Mouse (Mus musculus) hindbrain, embryonic 11.5 days (tissue): ENCODE results near the gene Mff. TPM values are rescaled to one million over a fixed set of nuclear protein-coding genes. Genes with fewer than 3 reads are reported as not detected.

Experiments used
- ATAC-seq: fragments of 200-750 bp; cut with Nextera tagmentation; 2 replicates; pipeline ENCODE4 v1.8.0; 2017; ENCODE audit warnings: mild to moderate bottlenecking, moderate TSS enrichment, moderate library complexity; ENCODE audit not compliant: low FRiP score
- DNase-seq: peaks from one replicate; pipeline ENCODE4 v3.0.0-alpha.2; 2015; ENCODE audit warnings: low spot score
- H3K27ac ChIP-seq: fragments of 300-500 bp; sonication (generic); 2 replicates; pipeline ENCODE4 v1.5.1; 2014; ENCODE audit warnings: mild to moderate bottlenecking, low read depth, low read length
- H3K27me3 ChIP-seq: fragments of 300-500 bp; sonication (generic); 2 replicates; pipeline ENCODE4 v1.6.1; 2014; ENCODE audit warnings: mild to moderate bottlenecking, low read length, moderate library complexity, mixed read lengths; ENCODE audit not compliant: control insufficient read depth, insufficient read depth
- H3K36me3 ChIP-seq: fragments of 300-500 bp; sonication (generic); 2 replicates; pipeline ENCODE4 v1.6.1; 2014; ENCODE audit warnings: mild to moderate bottlenecking, low read length, moderate library complexity, mixed read lengths; ENCODE audit not compliant: control insufficient read depth, insufficient read depth
- H3K4me1 ChIP-seq: fragments of 300-500 bp; sonication (generic); replicated peaks from 2 replicates; pipeline ENCODE4 v1.6.1; 2014; ENCODE audit warnings: low read length, mixed read lengths; ENCODE audit not compliant: control insufficient read depth, insufficient read depth
- H3K4me2 ChIP-seq: fragments of 300-500 bp; sonication (generic); replicated peaks from 2 replicates; pipeline ENCODE4 v1.6.1; 2014; ENCODE audit warnings: mild to moderate bottlenecking, low read depth, low read length
- H3K4me3 ChIP-seq: fragments of 300-500 bp; sonication (generic); 2 replicates; pipeline ENCODE4 v1.5.1; 2014; ENCODE audit warnings: low read depth, low read length
- H3K9ac ChIP-seq: fragments of 300-500 bp; sonication (generic); 2 replicates; pipeline ENCODE4 v1.6.1; 2014; ENCODE audit warnings: low read depth, low read length
- H3K9me3 ChIP-seq: fragments of 300-500 bp; sonication (generic); 2 replicates; pipeline ENCODE4 v1.6.1; 2016; ENCODE audit warnings: low read length; ENCODE audit not compliant: control insufficient read depth
- WGBS: fragments of 180-500 bp; shearing (Covaris S2); extraction: QIAGEN DNeasy Blood & Tissue Kit; methylation state at CpG from one replicate; pipeline ENCODE4 v1.1.7; 2014; 5-methylcytosine and 5-hydroxymethylcytosine counted together
- polyA plus RNA-seq: library from polyadenylated mRNA; unstranded; fragments of >200 nt; fragmentation: Nextera tagmentation; extraction: Ambion mirVana; gene quantifications from 2 replicates; pipeline ENCODE4 v1.2.1, GENCODE M21; 2014

Gene Mff
- polyA plus RNA-seq = 279 and 298 TPM in 2 replicates

GRCm38 (mm10) chr1:82724339-82725025, at the start of gene Mff:
Gene Mff (plus strand): TSS chr1:82724890.
- 11% methylated on average over 38 of the region's 38 CpGs for WGBS
- 0 out of 2 replicates have a peak, but pooled peaks cover 2% of the 10 kb centered on the region for H3K4me1 ChIP-seq

DNA sequence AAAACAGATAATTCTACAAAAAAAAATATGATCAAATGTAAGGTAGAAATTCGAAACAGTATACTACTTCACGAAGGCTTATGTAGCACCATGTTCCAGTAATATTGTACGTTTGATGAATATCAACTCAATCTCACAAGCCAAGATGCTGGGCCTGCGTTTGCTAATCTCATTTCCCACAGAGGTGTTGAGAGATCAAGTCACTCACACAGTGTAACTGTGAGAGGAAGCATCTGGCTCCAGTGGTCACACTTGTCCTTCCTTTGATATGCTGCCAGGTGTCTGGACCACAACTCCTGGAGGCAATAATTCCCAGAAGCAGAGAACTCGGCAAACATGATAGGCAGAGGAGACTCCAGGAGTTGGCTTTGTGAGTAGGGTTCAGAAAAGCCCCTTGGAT, 38.4 kb upstream of the Mff start:
- Histone ChIP-seq H3K27ac (no peak overlapping the region), H3K4me2 (no peak overlapping the region)
- WGBS = 84% methylated on average over 5 of the region's 5 CpGs

More at GRCm38 (mm10) chr1:82724339-82725025, at the start of gene Mff:
- H3K27ac ChIP-seq = no peak within 1 kb of the TSS
- H3K9ac ChIP-seq = peak within 1 kb of the TSS; percentile 96
- DNase-seq (peak; percentile 95), ATAC-seq (peak; percentile 99)
- peak within 1 kb of the TSS; percentile 77 for H3K4me2 ChIP-seq
- H3K9me3 ChIP-seq = no peaks in the 10 kb centered on the region
- H3K36me3 ChIP-seq = no peaks in the 10 kb centered on the region
- no peaks in the 10 kb centered on the region for H3K27me3 ChIP-seq
- H3K4me3 ChIP-seq = peak within 1 kb of the TSS; percentile 89

DNA sequence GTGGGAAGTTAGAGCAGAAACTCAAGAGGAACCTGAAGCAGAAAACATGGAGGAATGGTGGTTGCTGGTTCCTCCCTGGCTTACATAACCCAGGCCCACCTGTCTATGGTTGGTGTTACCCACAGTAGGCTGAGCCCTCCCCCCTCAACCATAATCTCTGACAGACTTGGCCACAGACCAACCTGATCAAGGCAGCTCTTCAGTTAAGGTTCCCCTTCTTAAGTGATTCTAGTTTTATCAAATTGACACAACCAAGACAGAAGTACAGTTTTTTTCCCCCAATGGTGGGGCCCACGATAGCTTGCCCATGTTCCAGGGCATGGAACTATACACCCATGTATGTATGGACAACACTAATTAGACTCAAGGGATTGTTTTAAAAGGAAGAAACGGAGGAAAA, 37.8 kb upstream of the Mff start:
- 90% methylated on average over 2 of the region's 2 CpGs for WGBS
- Histone ChIP-seq H3K4me2 (no peak overlapping the region), H3K27ac (no peak overlapping the region), H3K4me1 (no peaks in the 10 kb centered on the region), H3K9ac (no peak overlapping the region), H3K9me3 (no peaks in the 10 kb centered on the region), H3K27me3 (no peaks in the 10 kb centered on the region), H3K36me3 (no peaks in the 10 kb centered on the region), H3K4me3 (no peak overlapping the region)
- no peak for ATAC-seq
- DNase-seq = no peak

More for the DNA sequence above, 38.4 kb upstream of the Mff start:
- Histone ChIP-seq H3K4me1 (no peaks in the 10 kb centered on the region), H3K27me3 (no peaks in the 10 kb centered on the region), H3K9me3 (no peaks in the 10 kb centered on the region), H3K36me3 (no peaks in the 10 kb centered on the region), H3K4me3 (no peak overlapping the region), H3K9ac (no peak overlapping the region)
- ATAC-seq (no peak), DNase-seq (no peak)

DNA sequence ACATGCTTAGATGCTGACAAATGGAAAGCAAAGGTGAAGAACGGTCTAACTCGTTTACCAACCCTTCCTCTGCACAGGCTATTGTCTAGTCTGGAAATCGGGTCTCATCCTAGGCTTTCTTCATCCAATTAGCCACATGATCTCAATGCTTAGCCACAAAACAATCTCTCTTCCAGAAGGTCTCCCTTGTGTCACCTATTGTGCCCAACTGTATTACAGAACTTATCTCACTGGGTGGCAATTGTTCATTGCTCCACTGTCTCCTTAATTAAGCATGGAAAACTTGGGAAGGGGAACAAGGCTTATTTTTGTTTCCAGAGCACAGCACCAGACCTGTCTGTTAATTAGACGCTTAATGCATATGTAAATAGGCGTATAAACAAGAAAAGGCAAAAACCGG, 36.8 kb upstream of the Mff start:
- no peak for DNase-seq
- WGBS = 85% methylated on average over 6 of the region's 6 CpGs
- Histone ChIP-seq H3K36me3 (no peaks in the 10 kb centered on the region), H3K9me3 (no peaks in the 10 kb centered on the region), H3K9ac (no peak overlapping the region), H3K27me3 (no peaks in the 10 kb centered on the region), H3K4me2 (no peak overlapping the region), H3K27ac (no peak overlapping the region), H3K4me3 (no peak overlapping the region), H3K4me1 (no peaks in the 10 kb centered on the region)
- no peak for ATAC-seq

- DNase-seq = no peak
- H3K9ac ChIP-seq = no peak overlapping the region
- no peaks in the 10 kb centered on the region for H3K36me3 ChIP-seq
- no peak overlapping the region for H3K4me2 ChIP-seq
- no peaks in the 10 kb centered on the region for H3K9me3 ChIP-seq
- no peak overlapping the region for H3K27ac ChIP-seq
- ATAC-seq = no peak
- no peaks in the 10 kb centered on the region for H3K4me1 ChIP-seq
- no peak overlapping the region for H3K4me3 ChIP-seq
- WGBS = 53% methylated on average over 3 of the region's 3 CpGs
- H3K27me3 ChIP-seq = no peaks in the 10 kb centered on the region
These were observed 28.8 kb upstream of the Mff start for GRCm38 (mm10) chr1:82695915-82696314.

DNA sequence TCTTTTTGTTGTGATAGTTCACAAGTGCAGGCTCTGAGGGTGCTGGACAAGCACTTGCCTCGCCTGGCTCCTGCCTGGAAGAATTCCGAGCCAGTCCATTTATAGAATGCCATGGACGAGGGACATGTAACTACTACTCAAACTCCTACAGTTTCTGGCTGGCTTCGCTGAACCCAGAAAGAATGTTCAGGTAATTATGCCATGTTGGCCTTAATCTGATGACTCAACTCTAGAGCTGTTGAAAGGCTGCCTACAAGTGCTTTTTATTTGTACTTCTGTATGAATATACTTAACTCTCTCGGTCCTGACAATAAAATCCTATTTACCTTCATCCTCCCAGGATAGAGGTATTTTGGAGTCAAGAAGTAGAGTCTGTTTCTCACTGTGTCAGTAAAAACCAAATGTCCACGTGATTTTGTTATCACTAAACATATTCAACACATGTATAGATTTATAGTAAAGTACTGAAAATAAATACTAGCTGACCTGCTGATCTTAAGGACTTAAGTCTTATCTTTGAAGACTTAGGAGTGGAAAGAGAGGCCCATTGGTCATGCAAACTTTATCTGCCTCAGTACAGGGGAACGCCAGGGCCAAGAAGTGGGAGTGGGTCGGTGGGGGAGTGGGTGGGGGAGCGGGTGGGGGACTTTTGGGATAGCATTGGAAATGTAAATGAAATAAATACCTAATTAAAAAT, 6.7 kb upstream of the Mff start:
- Histone ChIP-seq H3K9ac (no peak overlapping the region), H3K4me2 (no peak overlapping the region), H3K27me3 (no peaks in the 10 kb centered on the region), H3K9me3 (no peaks in the 10 kb centered on the region), H3K27ac (no peak overlapping the region), H3K4me1 (no peaks in the 10 kb centered on the region), H3K4me3 (no peak overlapping the region), H3K36me3 (no peaks in the 10 kb centered on the region)
- no peak for ATAC-seq
- 83% methylated on average over 9 of the region's 9 CpGs for WGBS
- no peak for DNase-seq

GRCm38 (mm10) chr1:82725026-82725874, 560 bp downstream of the Mff start:
- H3K36me3 ChIP-seq = peaks cover 4% of the 10 kb centered on the region; the same call in 1 of the 2 replicates
- H3K4me3 ChIP-seq = peak overlapping the region; percentile 89
- no peak for DNase-seq
- no peak overlapping the region for H3K27ac ChIP-seq
- H3K4me1 ChIP-seq = 0 out of 2 replicates have a peak, but pooled peaks cover 2% of the 10 kb centered on the region
- WGBS = 2% methylated on average over 37 of the region's 37 CpGs
- peak; percentile 98 for ATAC-seq
- H3K9me3 ChIP-seq = no peaks in the 10 kb centered on the region
- H3K4me2 ChIP-seq = peak overlapping the region; percentile 77
- H3K9ac ChIP-seq = peak overlapping the region; percentile 96
- no peaks in the 10 kb centered on the region for H3K27me3 ChIP-seq

GRCm38 (mm10) chr1:82725875-82726185, 1.1 kb downstream of the Mff start:
- no peaks in the 10 kb centered on the region for H3K9me3 ChIP-seq

More at GRCm38 (mm10) chr1:82725875-82726185, 1.1 kb downstream of the Mff start:
- 64% methylated on average over 4 of the region's 4 CpGs for WGBS
- H3K27ac ChIP-seq = no peak overlapping the region
- no peak for DNase-seq
- 0 out of 2 replicates have a peak, but pooled peaks cover 2% of the 10 kb centered on the region for H3K4me1 ChIP-seq
- no peaks in the 10 kb centered on the region for H3K27me3 ChIP-seq
- H3K9ac ChIP-seq = peak overlapping the region; percentile 96
- H3K4me3 ChIP-seq = peak overlapping the region; percentile 89
- no peak for ATAC-seq
- peaks cover 4% of the 10 kb centered on the region; the same call in 1 of the 2 replicates for H3K36me3 ChIP-seq
- peak overlapping the region; percentile 77 for H3K4me2 ChIP-seq
